Mouse (Mus musculus) NIH3T3 (cell line): ENCODE results near the gene Entpd1.

Experiments
- DNase-seq: peaks from one replicate; pipeline ENCODE4 v3.0.0-alpha.2; 2012; ENCODE audit warnings: low read depth

The Entpd1 gene

GRCm38 (mm10) chr19:40628950-40629349 is 16.8 kb downstream of the Entpd1 start:
- DNase-seq, result peak; percentile 24

- DNase-seq, result peak; percentile 59
Measured at GRCm38 (mm10) chr19:40630096-40630495, 17.9 kb downstream of the Entpd1 start.

GRCm38 (mm10) chr19:40630606-40631005 is 18.4 kb downstream of the Entpd1 start:
- no peak for DNase-seq

GRCm38 (mm10) chr19:40632193-40632592 is 20.0 kb downstream of the Entpd1 start:
- peak; percentile 16 for DNase-seq

DNA sequence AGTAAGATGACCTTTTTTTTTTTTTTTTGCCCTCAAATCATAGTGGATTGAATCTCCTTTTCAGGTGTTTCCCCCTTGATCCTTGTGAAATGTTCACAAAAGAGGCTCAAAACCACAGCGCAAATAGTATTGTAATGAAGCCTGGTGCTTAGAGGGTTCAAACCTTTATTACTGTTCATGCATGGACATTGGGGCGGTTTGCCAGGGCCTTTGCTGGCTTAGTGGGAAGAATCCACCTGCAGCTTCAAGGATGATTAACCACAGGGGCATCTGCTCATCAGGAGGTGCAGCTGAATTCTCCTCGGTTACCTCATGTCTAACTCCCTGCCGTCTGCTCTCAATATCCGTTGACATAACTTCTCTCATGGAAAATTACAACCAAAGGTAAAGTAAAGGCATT is 20.5 kb downstream of the Entpd1 start:
- no peak for DNase-seq

GRCm38 (mm10) chr19:40633144-40633543 is 21.0 kb downstream of the Entpd1 start:
- no peak for DNase-seq

DNA sequence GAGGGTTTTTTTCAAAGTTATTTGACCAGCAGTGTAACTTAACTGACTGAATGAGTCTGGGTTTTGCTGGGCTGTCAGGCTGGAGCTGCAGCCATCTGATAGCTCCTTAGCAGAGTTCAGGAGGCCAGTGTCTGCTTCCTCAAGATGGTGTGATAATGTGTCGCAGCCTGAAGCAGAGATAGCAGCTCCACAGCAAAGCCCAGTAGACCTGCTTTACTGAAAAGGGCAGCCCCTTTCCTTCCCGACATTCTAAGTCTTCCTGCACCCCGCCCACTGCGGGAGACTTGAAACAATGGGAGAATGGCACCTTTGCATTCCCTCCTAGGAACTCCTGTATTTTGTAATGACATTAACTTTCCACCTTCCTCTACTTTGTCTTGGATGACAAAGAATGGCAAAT is 24.9 kb downstream of the Entpd1 start:
- no peak for DNase-seq

GRCm38 (mm10) chr19:40637601-40638000 is 25.4 kb downstream of the Entpd1 start:
- DNase-seq, result no peak

GRCm38 (mm10) chr19:40638582-40638981 is 26.4 kb downstream of the Entpd1 start:
- DNase-seq, result no peak

- no peak for DNase-seq
Measured at GRCm38 (mm10) chr19:40639729-40640304, 27.7 kb downstream of the Entpd1 start.

GRCm38 (mm10) chr19:40640799-40641198 is 28.6 kb downstream of the Entpd1 start:
- no peak for DNase-seq

DNA sequence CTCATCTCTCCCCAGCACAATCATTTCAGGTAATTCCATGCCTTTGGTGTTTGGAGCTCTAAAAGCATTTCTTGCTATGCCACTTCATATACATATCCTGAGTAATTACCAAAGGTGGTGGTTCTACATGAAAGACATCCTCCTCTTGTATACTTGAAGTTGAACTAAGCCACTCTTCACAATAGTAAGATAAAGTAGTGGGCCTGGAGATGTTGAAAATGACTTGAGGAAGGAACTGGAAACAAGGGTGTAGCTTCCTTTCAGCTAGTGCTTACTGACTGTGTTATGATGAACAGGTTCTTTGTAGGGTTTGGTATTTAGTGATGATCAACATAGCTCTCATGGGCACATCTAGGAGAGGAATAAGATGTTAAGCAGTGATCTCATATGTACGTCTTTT is 31.7 kb downstream of the Entpd1 start:
- DNase-seq, result no peak

DNA sequence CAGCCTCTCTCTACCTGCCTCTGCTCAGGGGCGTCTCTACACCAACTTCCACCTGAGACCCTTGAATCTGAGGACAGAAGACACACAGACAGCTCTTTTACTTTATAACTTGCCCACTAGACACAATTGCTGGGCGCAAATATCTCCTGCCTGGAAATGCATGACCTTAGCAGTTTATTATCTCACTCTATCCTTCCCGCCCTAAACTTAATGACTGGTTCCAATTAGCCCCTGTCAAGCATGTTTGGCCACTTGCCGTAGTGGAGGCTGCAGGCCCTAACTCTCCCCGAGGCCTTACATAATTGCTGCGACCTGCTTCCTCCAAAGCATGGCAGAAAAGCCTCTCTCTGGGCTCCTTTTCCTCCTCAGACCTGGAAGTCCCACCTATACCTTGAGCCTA is 34.2 kb downstream of the Entpd1 start:
- no peak for DNase-seq

DNA sequence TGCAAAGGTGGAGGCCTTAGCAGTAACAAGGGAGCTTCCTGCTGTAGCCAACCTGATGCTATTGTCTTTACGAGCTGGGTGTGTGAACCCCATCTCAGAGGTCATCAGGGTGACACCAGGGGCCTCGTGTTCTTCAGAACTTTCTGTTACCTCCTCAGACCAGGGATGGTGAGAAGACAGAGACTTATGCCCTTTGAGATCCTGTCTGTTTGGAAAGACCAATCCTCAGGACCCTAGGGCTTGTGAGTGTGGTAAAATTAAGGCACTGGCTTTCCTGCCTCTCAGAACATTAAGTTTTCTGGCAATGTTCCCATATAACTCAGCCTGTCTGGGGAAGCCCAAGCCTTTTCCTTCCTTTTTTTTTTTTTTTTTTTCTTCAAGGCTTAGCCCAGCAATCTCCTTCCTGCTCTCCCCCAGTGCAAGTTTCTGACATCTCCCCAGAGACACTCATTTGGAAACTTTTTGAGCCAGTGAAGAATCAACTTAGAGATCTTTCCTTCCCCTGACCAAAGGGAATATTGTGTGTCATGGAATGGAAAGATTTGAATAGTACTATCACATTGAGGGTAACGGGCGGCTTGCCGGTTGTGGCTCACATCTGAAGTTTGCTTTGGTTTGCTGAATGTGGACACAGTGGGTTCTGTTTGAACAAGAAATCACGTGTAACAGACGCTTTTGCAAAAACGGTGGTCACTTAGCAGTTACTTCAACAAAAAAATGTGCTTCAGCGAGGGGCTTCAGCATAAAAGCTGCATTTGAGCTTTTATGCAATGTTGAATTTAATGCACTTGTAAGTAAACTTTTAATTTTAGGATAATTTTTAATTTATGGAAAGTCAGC is 35.4 kb downstream of the Entpd1 start:
- DNase-seq, result no peak

- DNase-seq, result no peak
Measured at GRCm38 (mm10) chr19:40650090-40650489, 37.9 kb downstream of the Entpd1 start.

DNA sequence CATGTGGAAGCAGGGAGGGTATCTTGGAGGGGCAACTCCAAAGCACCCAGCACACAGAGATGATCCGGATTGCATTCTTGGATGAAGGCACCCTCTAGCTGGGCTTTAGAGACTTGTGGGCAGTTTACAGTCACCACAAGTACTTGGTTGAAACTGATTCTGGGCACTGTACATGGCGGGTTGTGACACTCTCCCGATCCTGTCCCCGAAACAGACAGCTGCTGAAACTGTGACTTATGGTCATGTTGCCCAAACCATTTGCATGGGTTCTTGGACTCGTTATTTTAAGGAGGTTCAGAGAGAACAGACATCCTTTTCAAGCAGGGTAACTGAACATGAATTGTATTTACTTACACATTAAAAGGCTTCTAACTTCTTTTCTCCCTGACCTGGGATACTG is 44.0 kb downstream of the Entpd1 start:
- no peak for DNase-seq

GRCm38 (mm10) chr19:40658281-40658680 is 46.1 kb downstream of the Entpd1 start:
- no peak for DNase-seq

DNA sequence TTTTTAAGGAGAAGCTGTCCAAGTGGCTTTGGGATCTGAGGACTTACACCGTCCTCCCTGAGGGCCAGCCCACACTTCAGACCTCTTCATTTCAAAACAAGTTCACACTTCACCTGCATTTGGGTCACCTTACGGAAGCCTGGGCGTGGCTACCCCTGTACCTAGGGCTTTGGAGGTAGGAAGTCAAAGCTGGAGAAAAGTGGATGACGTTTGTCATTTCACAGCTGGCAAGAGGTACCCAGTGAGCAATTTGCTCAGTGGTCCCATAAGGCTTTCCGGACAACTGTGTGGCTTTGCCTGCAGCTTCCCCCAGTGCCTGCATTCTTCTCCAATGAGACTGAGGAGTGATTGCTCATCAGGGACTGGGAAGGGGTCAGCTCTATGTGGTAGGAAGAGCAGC is 46.8 kb downstream of the Entpd1 start:
- DNase-seq, result no peak

DNA sequence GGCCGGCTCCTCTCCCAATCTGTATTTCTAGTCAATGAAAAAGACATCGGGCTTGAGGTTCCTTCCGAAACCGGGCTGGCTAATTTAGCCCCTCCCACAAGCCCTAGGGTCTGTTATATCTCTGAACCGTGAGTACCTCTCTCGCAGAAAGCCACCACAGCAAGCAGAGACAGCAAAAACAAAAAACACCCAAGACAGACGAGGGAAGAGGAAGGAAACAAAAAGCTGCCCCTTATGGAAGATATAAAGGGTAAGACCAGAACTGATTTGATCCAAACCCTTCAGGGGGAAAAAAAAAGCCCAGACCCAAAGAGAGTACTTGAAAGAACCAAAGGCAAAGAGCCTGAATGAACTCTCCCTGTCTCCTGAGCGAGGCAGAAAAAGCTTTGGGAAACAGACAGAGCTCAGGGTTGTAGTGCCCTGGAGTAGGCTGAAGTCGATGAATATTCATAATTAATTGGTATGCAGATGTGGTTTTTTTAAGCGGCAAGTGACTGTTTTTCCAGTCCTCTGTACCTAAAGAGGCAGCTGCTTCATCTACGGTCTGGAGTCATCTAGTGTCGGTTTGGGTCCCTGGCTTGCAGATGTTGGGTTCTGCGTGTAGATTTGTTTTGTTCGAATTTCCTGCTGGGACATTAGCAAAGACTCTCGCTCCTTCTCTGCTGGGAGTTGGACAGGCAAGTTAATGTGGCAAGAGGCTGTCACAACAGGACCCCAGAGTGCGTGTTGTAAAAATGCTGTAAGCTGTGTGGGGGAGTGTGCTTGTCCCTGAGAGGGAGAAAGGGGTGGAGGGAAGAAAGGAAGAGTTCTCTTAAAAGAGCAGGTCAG is 47.7 kb downstream of the Entpd1 start:
- no peak for DNase-seq

DNA sequence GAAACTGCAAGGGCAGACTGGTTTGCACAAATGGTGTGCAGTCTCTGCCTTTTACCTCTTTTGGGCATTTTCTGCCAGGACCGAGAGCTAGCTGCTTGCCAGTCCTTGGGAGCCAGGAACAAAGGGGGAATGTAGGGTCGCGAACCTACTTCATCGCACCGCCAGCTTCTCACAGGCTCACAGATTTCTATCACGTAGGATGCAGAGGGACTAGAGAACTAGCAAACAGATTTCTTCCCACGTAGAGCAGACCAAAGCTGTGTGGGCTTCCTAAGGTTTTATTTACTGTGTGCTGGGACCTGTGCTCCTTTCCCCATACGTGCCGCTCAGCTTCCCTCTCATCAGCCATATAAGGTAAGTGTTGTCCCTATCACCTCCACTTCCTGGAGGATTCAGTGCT is 48.3 kb downstream of the Entpd1 start:
- no peak for DNase-seq

DNA sequence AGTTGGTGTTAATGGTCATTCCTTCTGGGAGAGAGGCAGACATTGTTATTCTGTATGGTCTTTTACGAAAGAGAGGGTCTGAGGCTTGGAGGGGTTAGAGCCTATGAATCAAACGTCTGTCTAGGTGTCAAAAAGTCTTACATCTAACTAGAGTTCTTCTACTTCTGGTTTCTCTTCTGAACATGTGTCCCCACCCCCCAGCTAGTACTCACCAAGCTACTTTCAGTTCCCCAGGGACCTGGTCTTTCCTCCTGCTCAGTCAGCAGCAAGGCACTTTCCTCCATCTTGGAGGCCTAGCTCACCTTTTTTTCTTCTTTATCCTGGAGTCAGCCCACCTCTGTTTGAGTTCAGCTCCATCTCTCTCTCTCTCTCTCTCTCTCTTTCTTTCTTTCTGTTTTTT is 48.9 kb downstream of the Entpd1 start:
- no peak for DNase-seq

DNA sequence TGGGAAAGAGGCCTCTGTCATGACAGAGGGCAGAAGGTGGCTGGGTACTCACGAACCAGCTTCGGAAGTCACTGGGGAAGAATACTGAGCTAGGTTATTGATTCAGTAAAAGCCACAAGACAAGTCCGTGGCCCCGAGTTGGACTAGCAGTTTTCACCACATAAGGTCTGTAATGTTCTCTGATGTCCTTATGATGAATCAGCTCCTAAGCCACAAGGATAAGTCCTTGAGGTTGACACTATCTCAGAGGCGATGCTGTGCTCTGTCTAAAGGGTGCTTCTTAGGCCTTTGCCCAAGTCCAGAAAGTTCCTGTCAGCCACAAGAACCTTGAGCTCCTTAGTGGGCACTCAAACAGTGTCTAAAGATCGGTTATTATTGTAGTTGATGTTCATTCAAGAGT is 49.7 kb downstream of the Entpd1 start:
- DNase-seq, result no peak

DNA sequence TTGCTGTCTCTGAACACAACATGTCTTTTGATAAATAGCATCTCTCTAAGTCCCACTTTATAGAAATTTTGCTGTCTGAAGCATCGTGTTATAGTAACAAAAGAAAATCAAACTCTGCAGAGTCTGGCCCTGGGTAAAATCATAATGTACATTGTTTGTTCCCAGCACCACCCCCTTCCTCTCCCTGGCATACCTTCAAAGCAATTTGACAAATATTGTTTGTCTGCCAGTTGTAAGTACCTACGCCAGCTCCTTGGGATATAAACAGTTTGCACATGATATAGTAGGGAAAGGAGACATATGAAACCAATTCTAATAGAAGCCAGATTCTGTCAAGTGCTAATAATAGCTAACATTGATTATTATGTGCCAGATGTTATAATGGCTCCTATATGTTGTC is 50.6 kb downstream of the Entpd1 start:
- DNase-seq, result no peak
